Mouse (Mus musculus) myocyte (in vitro differentiated cells): ENCODE data around the gene Cacng2.
A peak's percentile ranks its signal among the peaks of the same experiment; 100 is the strongest.

Experiments
- CEBPB ChIP-seq: IDR thresholded peaks from 2 replicates; pipeline ENCODE4 v1.6.1; 2011; ENCODE audit warnings: mild to moderate bottlenecking, moderate library complexity; ENCODE audit not compliant: poor library complexity, insufficient read depth, severe bottlenecking
- E2F4 ChIP-seq: IDR thresholded peaks from one replicate; pipeline ENCODE4 v1.6.1; 2011; ENCODE audit warnings: mild to moderate bottlenecking, control low read depth, moderate library complexity; ENCODE audit not compliant: insufficient read depth
- MAX ChIP-seq: IDR thresholded peaks from one replicate; pipeline ENCODE4 v1.6.1; 2011; ENCODE audit warnings: low read depth, mild to moderate bottlenecking, control low read depth
- MYOD1 ChIP-seq, 3 experiments: IDR thresholded peaks; one replicate each; pipeline ENCODE4 v1.6.1; 2011; ENCODE audit warnings: control low read depth in 2 of 3, low read depth in 2 of 3, mild to moderate bottlenecking in 2 of 3, moderate library complexity in 1 of 3; ENCODE audit not compliant: insufficient read length in 2 of 3, control insufficient read depth in 1 of 3
- MYOG ChIP-seq, 3 experiments: IDR thresholded peaks; one replicate each; pipeline ENCODE4 v1.6.1; 2011; ENCODE audit warnings: control low read depth in 2 of 3, low read depth in 2 of 3, mild to moderate bottlenecking in 2 of 3; ENCODE audit not compliant: insufficient read length in 2 of 3, control insufficient read depth in 1 of 3, insufficient read depth in 1 of 3
- POLR2A ChIP-seq: IDR thresholded peaks from one replicate; pipeline ENCODE4 v1.6.1; 2011; ENCODE audit warnings: low read depth, mild to moderate bottlenecking, control low read depth, moderate library complexity; ENCODE audit not compliant: insufficient read length
- POLR2AphosphoS2 ChIP-seq: IDR thresholded peaks from one replicate; pipeline ENCODE4 v1.6.1; 2011; ENCODE audit warnings: low read depth, control low read depth; ENCODE audit not compliant: insufficient read length
- REST ChIP-seq: IDR thresholded peaks from one replicate; pipeline ENCODE4 v1.6.1; 2011; ENCODE audit warnings: mild to moderate bottlenecking, control low read depth, moderate library complexity; ENCODE audit not compliant: insufficient read depth, insufficient read length
- SRF ChIP-seq: IDR thresholded peaks from one replicate; pipeline ENCODE4 v1.6.1; 2011; ENCODE audit warnings: low read depth; ENCODE audit not compliant: control insufficient read depth, insufficient read length
- TCF12 ChIP-seq: IDR thresholded peaks from one replicate; pipeline ENCODE4 v1.6.1; 2011; ENCODE audit warnings: mild to moderate bottlenecking, control low read depth; ENCODE audit not compliant: poor library complexity, insufficient read depth, severe bottlenecking
- TCF3 ChIP-seq: IDR thresholded peaks from one replicate; pipeline ENCODE4 v1.6.1; 2011; ENCODE audit warnings: low read depth, control low read depth; ENCODE audit not compliant: insufficient read length
- USF1 ChIP-seq: IDR thresholded peaks from one replicate; pipeline ENCODE4 v1.6.1; 2011; ENCODE audit warnings: low read depth, mild to moderate bottlenecking, control low read depth, moderate library complexity

DNA sequence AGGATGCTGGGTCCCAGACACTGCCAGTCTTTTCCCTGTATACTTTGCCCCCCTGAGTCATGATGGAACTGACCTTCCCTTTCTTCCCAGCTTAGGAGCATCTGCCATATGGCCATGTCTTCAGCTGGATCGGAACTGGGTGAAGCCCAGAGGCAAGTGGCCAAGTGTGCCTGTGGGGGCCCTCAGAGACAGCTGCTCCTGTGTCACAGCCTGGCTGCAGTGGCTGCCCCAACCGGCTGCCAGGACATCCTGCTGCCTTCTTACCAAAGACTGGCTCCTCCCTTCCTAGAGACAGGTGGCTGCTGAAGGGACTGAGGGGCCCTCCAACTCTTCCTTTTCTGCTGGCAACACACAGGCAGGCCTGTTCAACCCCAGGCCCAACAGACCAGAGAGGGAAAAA lies 83.2 kb downstream of the Cacng2 start:
- TF ChIP-seq POLR2A (no peak), MYOD1 (IDR thresholded peaks at IDR 0.05; ENCODE audit: control insufficient read depth in 1 of 3, insufficient read length in 2 of 3, low read depth in 2 of 3) (peak in 1 of 3 experiments; percentile 2), TCF12 (no peak), E2F4 (no peak), USF1 (no peak), MAX (no peak), MYOG (IDR thresholded peaks at IDR 0.05; ENCODE audit: control insufficient read depth in 1 of 3, insufficient read depth in 1 of 3, insufficient read length in 2 of 3, low read depth in 2 of 3) (no peak), REST (no peak), POLR2AphosphoS2 (no peak), CEBPB (no peak), SRF (no peak), TCF3 (no peak)
